Mouse (Mus musculus) 416B (cell line): ENCODE measurements at regions not wholly inside any gene's neighbourhood (a gene's known extent, or its start where the extent isn't known, plus 50 kb on each side); places are given as distances from the start of the nearest gene placed in this dataset.

Source experiments
- DNase-seq: peaks from one replicate; pipeline ENCODE4 v3.0.0; 2011; ENCODE audit warnings: low read depth

GRCm38 (mm10) chr10:5747681-5748080, 57.7 kb downstream of the Fbxo5 start:
- no peak for DNase-seq

- no peak for DNase-seq
These were observed 70.3 kb downstream of the Fbxo5 start for GRCm38 (mm10) chr10:5735141-5735540.

- peak; percentile 26 for DNase-seq
These were observed 60.8 kb downstream of the Vip start for GRCm38 (mm10) chr10:5699791-5700190.

- DNase-seq = no peak
These were observed 58.4 kb downstream of the Vip start for GRCm38 (mm10) chr10:5697457-5697856.
